Mouse (Mus musculus) hindbrain, embryonic 15.5 days (tissue): ENCODE data around the gene Ush2a. TPM values are rescaled to one million over a fixed set of nuclear protein-coding genes. Genes with fewer than 3 reads are reported as not detected.

Experiments
- ATAC-seq: fragments of 200-750 bp; cut with Nextera tagmentation; 2 replicates; pipeline ENCODE4 v1.8.0; 2017; ENCODE audit warnings: low read depth, moderate number of reproducible peaks, moderate TSS enrichment; ENCODE audit not compliant: low FRiP score
- H3K27ac ChIP-seq: fragments of 300-500 bp; sonication (generic); replicated peaks from 2 replicates; pipeline ENCODE4 v1.5.1; 2015; ENCODE audit warnings: mild to moderate bottlenecking, inconsistent platforms
- H3K27me3 ChIP-seq: fragments of 300-500 bp; sonication (generic); 2 replicates; pipeline ENCODE4 v1.6.1; 2015; ENCODE audit warnings: control low read depth, inconsistent platforms
- H3K36me3 ChIP-seq: fragments of 300-500 bp; sonication (generic); 2 replicates; pipeline ENCODE4 v1.6.1; 2015; ENCODE audit warnings: control low read depth, inconsistent platforms
- H3K4me1 ChIP-seq: fragments of 300-500 bp; sonication (generic); replicated peaks from 2 replicates; pipeline ENCODE4 v1.6.1; 2015; ENCODE audit warnings: control low read depth, inconsistent platforms
- H3K4me2 ChIP-seq: fragments of 300-500 bp; sonication (generic); 2 replicates; pipeline ENCODE4 v1.6.1; 2015; ENCODE audit warnings: moderate library complexity, mild to moderate bottlenecking, inconsistent platforms
- H3K4me3 ChIP-seq: fragments of 300-500 bp; sonication (generic); 2 replicates; pipeline ENCODE4 v1.5.1; 2015; ENCODE audit warnings: mild to moderate bottlenecking, inconsistent platforms
- H3K9ac ChIP-seq: fragments of 300-500 bp; sonication (generic); 2 replicates; pipeline ENCODE4 v1.6.1; 2015; ENCODE audit warnings: inconsistent platforms
- H3K9me3 ChIP-seq: fragments of 300-500 bp; sonication (generic); 2 replicates; pipeline ENCODE4 v1.6.1; 2016; ENCODE audit warnings: control low read depth, inconsistent platforms
- WGBS: fragments of 180-500 bp; shearing (Covaris S2); methylation state at CpG from one replicate; pipeline ENCODE4 v1.1.7; 2015; 5-methylcytosine and 5-hydroxymethylcytosine counted together
- polyA plus RNA-seq: library from polyadenylated mRNA; unstranded; fragments of >200 nt; fragmentation: Nextera tagmentation; extraction: Ambion mirVana; gene quantifications from 2 replicates; pipeline ENCODE4 v1.2.1, GENCODE M21; 2015

The Ush2a gene
- polyA plus RNA-seq, 1 experiment from 2014 or later: 0.08 TPM

GRCm38 (mm10) chr1:188878531-188879055, 616.8 kb downstream of the Ush2a start:
- Histone ChIP-seq H3K27me3 (no peaks in the 10 kb centered on the region), H3K36me3 (no peaks in the 10 kb centered on the region), H3K9me3 (no peaks in the 10 kb centered on the region), H3K4me1 (no peaks in the 10 kb centered on the region), H3K4me2 (no peak overlapping the region), H3K27ac (no peak overlapping the region), H3K4me3 (no peak overlapping the region), H3K9ac (no peak overlapping the region)
- no peak for ATAC-seq
- WGBS: 88% methylated on average over 4 of the region's 4 CpGs

- 0 out of 2 replicates have a peak, but pooled peaks cover 4% of the 10 kb centered on the region for H3K27me3 ChIP-seq
- no peaks in the 10 kb centered on the region for H3K9me3 ChIP-seq
- H3K4me1 ChIP-seq: no peaks in the 10 kb centered on the region
- H3K4me2 ChIP-seq: no peak overlapping the region
- H3K4me3 ChIP-seq: no peak overlapping the region
- H3K9ac ChIP-seq: no peak overlapping the region
- H3K36me3 ChIP-seq: no peaks in the 10 kb centered on the region
- no peak overlapping the region for H3K27ac ChIP-seq
- 64% methylated on average over 4 of the region's 4 CpGs for whole genome bisulfite sequencing
- ATAC-seq: no peak
These were observed 635.2 kb downstream of the Ush2a start for GRCm38 (mm10) chr1:188896906-188897551.

- Histone ChIP-seq H3K4me2 (no peak overlapping the region), H3K27ac (no peak overlapping the region), H3K27me3 (no peaks in the 10 kb centered on the region), H3K9ac (no peak overlapping the region), H3K4me3 (no peak overlapping the region), H3K9me3 (no peaks in the 10 kb centered on the region), H3K36me3 (no peaks in the 10 kb centered on the region), H3K4me1 (peaks cover 3% of the 10 kb centered on the region; the same call in 1 of the 2 replicates)
- peak; percentile 69; the same call in 1 of the 2 replicates for ATAC-seq
- 33% methylated on average over 10 of the region's 10 CpGs for WGBS
These were observed 642.3 kb downstream of the Ush2a start for GRCm38 (mm10) chr1:188904091-188904490.

- Histone ChIP-seq H3K27me3 (no peaks in the 10 kb centered on the region), H3K4me2 (no peak overlapping the region), H3K9me3 (no peaks in the 10 kb centered on the region), H3K4me1 (peaks cover 3% of the 10 kb centered on the region; the same call in 1 of the 2 replicates), H3K9ac (no peak overlapping the region), H3K36me3 (no peaks in the 10 kb centered on the region), H3K27ac (no peak overlapping the region), H3K4me3 (no peak overlapping the region)
- ATAC-seq: no peak
- WGBS: 92% methylated on average over 7 of the region's 7 CpGs
These were observed 644.4 kb downstream of the Ush2a start for GRCm38 (mm10) chr1:188906175-188906574.

GRCm38 (mm10) chr1:188910656-188911055, 648.8 kb downstream of the Ush2a start:
- no peak for ATAC-seq
- H3K4me3 ChIP-seq: no peak overlapping the region
- no peak overlapping the region for H3K9ac ChIP-seq
- H3K27me3 ChIP-seq: no peaks in the 10 kb centered on the region
- WGBS: 89% methylated on average over 11 of the region's 11 CpGs
- no peaks in the 10 kb centered on the region for H3K4me1 ChIP-seq
- H3K9me3 ChIP-seq: no peaks in the 10 kb centered on the region
- H3K27ac ChIP-seq: no peak overlapping the region
- no peaks in the 10 kb centered on the region for H3K36me3 ChIP-seq
- no peak overlapping the region for H3K4me2 ChIP-seq

GRCm38 (mm10) chr1:188919946-188920345, 658.1 kb downstream of the Ush2a start:
- no peak overlapping the region for H3K9ac ChIP-seq
- H3K27me3 ChIP-seq: no peaks in the 10 kb centered on the region
- H3K4me3 ChIP-seq: no peak overlapping the region
- WGBS: 13% methylated on average over 1 of the region's 1 CpGs
- no peaks in the 10 kb centered on the region for H3K9me3 ChIP-seq
- ATAC-seq: no peak
- no peaks in the 10 kb centered on the region for H3K36me3 ChIP-seq
- H3K27ac ChIP-seq: no peak overlapping the region
- no peaks in the 10 kb centered on the region for H3K4me1 ChIP-seq
- no peak overlapping the region for H3K4me2 ChIP-seq

GRCm38 (mm10) chr1:188937246-188937780, 675.5 kb downstream of the Ush2a start:
- no peaks in the 10 kb centered on the region for H3K4me1 ChIP-seq
- no peak overlapping the region for H3K27ac ChIP-seq
- 62% methylated on average over 14 of the region's 14 CpGs for WGBS
- no peak overlapping the region for H3K4me2 ChIP-seq
- H3K4me3 ChIP-seq: no peak overlapping the region
- H3K27me3 ChIP-seq: no peaks in the 10 kb centered on the region
- no peak overlapping the region for H3K9ac ChIP-seq
- no peaks in the 10 kb centered on the region for H3K36me3 ChIP-seq
- no peaks in the 10 kb centered on the region for H3K9me3 ChIP-seq
- ATAC-seq: no peak

- 56% methylated on average over 8 of the region's 8 CpGs for WGBS
- Histone ChIP-seq H3K27ac (no peak overlapping the region), H3K4me3 (no peak overlapping the region), H3K4me2 (no peak overlapping the region), H3K27me3 (no peaks in the 10 kb centered on the region), H3K36me3 (no peaks in the 10 kb centered on the region), H3K9ac (no peak overlapping the region), H3K9me3 (no peaks in the 10 kb centered on the region), H3K4me1 (0 out of 2 replicates have a peak, but pooled peaks cover 3% of the 10 kb centered on the region)
- no peak for ATAC-seq
These were observed 683.5 kb downstream of the Ush2a start for GRCm38 (mm10) chr1:188945326-188945725.

- Histone ChIP-seq H3K9me3 (no peaks in the 10 kb centered on the region), H3K4me2 (no peak overlapping the region), H3K27ac (no peak overlapping the region), H3K27me3 (no peaks in the 10 kb centered on the region), H3K4me3 (no peak overlapping the region), H3K4me1 (0 out of 2 replicates have a peak, but pooled peaks cover 3% of the 10 kb centered on the region), H3K36me3 (no peaks in the 10 kb centered on the region), H3K9ac (no peak overlapping the region)
- WGBS: 84% methylated on average over 11 of the region's 11 CpGs
- no peak; the same call in 1 of the 2 replicates for ATAC-seq
These were observed 685.0 kb downstream of the Ush2a start for GRCm38 (mm10) chr1:188946849-188947248.

GRCm38 (mm10) chr1:188947794-188948193, 686.0 kb downstream of the Ush2a start:
- 0 out of 2 replicates have a peak, but pooled peaks cover 3% of the 10 kb centered on the region for H3K4me1 ChIP-seq
- no peak overlapping the region for H3K9ac ChIP-seq
- H3K9me3 ChIP-seq: no peaks in the 10 kb centered on the region
- H3K36me3 ChIP-seq: no peaks in the 10 kb centered on the region
- H3K4me2 ChIP-seq: no peak overlapping the region
- no peaks in the 10 kb centered on the region for H3K27me3 ChIP-seq
- no peak overlapping the region for H3K27ac ChIP-seq
- WGBS: 62% methylated on average over 5 of the region's 5 CpGs
- H3K4me3 ChIP-seq: no peak overlapping the region
- ATAC-seq: no peak

- no peaks in the 10 kb centered on the region for H3K9me3 ChIP-seq
- no peak overlapping the region for H3K4me3 ChIP-seq
- WGBS: 56% methylated on average over 9 of the region's 9 CpGs
- H3K36me3 ChIP-seq: no peaks in the 10 kb centered on the region
- H3K27me3 ChIP-seq: no peaks in the 10 kb centered on the region
- ATAC-seq: no peak
- H3K9ac ChIP-seq: no peak overlapping the region
- 0 out of 2 replicates have a peak, but pooled peaks cover 3% of the 10 kb centered on the region for H3K4me1 ChIP-seq
- H3K27ac ChIP-seq: no peak overlapping the region
- H3K4me2 ChIP-seq: no peak overlapping the region
These were observed 686.5 kb downstream of the Ush2a start for GRCm38 (mm10) chr1:188948276-188948675.

GRCm38 (mm10) chr1:188951091-188951490, 689.3 kb downstream of the Ush2a start:
- ATAC-seq: no peak
- H3K27ac ChIP-seq: no peak overlapping the region
- no peak overlapping the region for H3K9ac ChIP-seq
- no peaks in the 10 kb centered on the region for H3K27me3 ChIP-seq
- no peak overlapping the region for H3K4me3 ChIP-seq
- no peak overlapping the region for H3K4me2 ChIP-seq
- 86% methylated on average over 6 of the region's 6 CpGs for WGBS
- H3K4me1 ChIP-seq: 0 out of 2 replicates have a peak, but pooled peaks cover 3% of the 10 kb centered on the region
- H3K9me3 ChIP-seq: no peaks in the 10 kb centered on the region
- H3K36me3 ChIP-seq: no peaks in the 10 kb centered on the region
